Mouse (Mus musculus) liver, adult 2 months (tissue): ENCODE data around the gene Slc25a26.

ENCODE experiments used
- CTCF ChIP-seq: fragments of 200-500 bp; IDR thresholded peaks from 2 replicates; pipeline ENCODE4 v1.5.1; 2011; ENCODE audit warnings: low read depth, low read length, control low read depth
- POLR2A ChIP-seq: fragments of 200-500 bp; IDR thresholded peaks from 2 replicates; pipeline ENCODE4 v1.6.1; 2011; ENCODE audit warnings: low read length, control low read depth; ENCODE audit not compliant: insufficient read depth; ENCODE audit errors: extremely low read depth

- TF ChIP-seq POLR2A (no peak), CTCF (no peak)
These were observed 128.7 kb downstream of the Slc25a26 start for GRCm38 (mm10) chr6:94628787-94629186.
